Mouse (Mus musculus): ENCODE data around the gene Eif4e3.

DNA sequence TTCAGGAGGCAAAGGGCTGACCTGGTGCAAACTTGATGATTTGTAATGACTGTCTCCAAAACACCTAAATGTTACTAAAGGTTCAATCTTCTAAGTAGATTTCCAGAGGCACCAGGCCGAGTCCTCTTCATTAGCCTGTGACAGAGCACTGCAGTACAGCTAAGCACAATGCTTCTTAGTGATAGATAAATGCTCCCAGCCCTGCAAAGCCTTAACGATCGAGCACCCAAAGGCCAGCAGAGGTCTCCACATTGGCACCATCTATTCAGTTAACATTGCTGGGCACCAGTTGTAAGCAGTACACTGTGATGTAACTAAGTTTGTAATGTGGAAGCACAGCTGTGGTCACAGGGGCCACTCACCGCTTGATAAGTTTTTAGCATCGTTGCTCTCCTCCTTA is 22.2 kb downstream of the Eif4e3 start:
- TF ChIP-seq CTCF (IDR thresholded peaks at IDR 0.05; ENCODE audit: borderline replicate concordance, extremely low read depth, insufficient read depth, insufficient read length) (no peak), POLR2A (IDR thresholded peaks at IDR 0.05; ENCODE audit: borderline replicate concordance, extremely low read depth, insufficient read depth, insufficient read length, poor library complexity, severe bottlenecking) (no peak)

Measured in brain, embryonic 14.5 days (tissue).